Mouse (Mus musculus) liver, embryonic 14.5 days (tissue): ENCODE data around the gene Gm973. TPM values are rescaled to one million over a fixed set of nuclear protein-coding genes. Genes with fewer than 3 reads are reported as not detected.

Experiments used
- ATAC-seq: fragments of 200-750 bp; cut with Nextera tagmentation; 2 replicates; pipeline ENCODE4 v1.8.0; 2017; ENCODE audit warnings: moderate number of reproducible peaks, mild to moderate bottlenecking, moderate library complexity; ENCODE audit not compliant: insufficient read depth
- DNase-seq, 3 experiments: peaks; one replicate each; pipeline ENCODE4 v3.0.0-alpha.2; 2012 to 2013; ENCODE audit warnings: low read depth in 3 of 3, low spot score in 3 of 3
- H3K27ac ChIP-seq: fragments of 300-500 bp; sonication (generic); 2 replicates; pipeline ENCODE4 v1.5.1; 2014; ENCODE audit warnings: moderate library complexity, mild to moderate bottlenecking, control low read depth, inconsistent platforms
- H3K27me3 ChIP-seq: fragments of 300-500 bp; sonication (generic); 2 replicates; pipeline ENCODE4 v1.6.1; 2014; ENCODE audit warnings: mild to moderate bottlenecking, low read length, moderate library complexity; ENCODE audit not compliant: control insufficient read depth, insufficient read depth
- H3K36me3 ChIP-seq: fragments of 300-500 bp; sonication (generic); replicated peaks from 2 replicates; pipeline ENCODE4 v1.6.1; 2014; ENCODE audit warnings: low read depth; ENCODE audit not compliant: control insufficient read depth, insufficient read depth
- H3K4me1 ChIP-seq, 2 experiments: fragments of 200-500 bp in 1 of 2; fragments of 300-500 bp in 1 of 2; sonication (generic) in 1 of 2; replicated peaks; 2 replicates each; pipeline ENCODE4 v1.6.1; 2012 to 2014; ENCODE audit warnings: antibody characterized with exemption in 1 of 2, inconsistent platforms in 1 of 2, low read length in 1 of 2; ENCODE audit not compliant: control insufficient read depth in 2 of 2, insufficient read depth in 2 of 2
- H3K4me2 ChIP-seq: fragments of 300-500 bp; sonication (generic); 2 replicates; pipeline ENCODE4 v1.6.1; 2014; ENCODE audit warnings: low read depth, mild to moderate bottlenecking, control low read depth, moderate library complexity
- H3K4me3 ChIP-seq, 2 experiments: fragments of 200-500 bp in 1 of 2; fragments of 300-500 bp in 1 of 2; sonication (generic) in 1 of 2; 2 replicates each; pipeline ENCODE4 v1.5.1; 2012 to 2014; ENCODE audit warnings: low read depth in 2 of 2, low read length in 2 of 2, mild to moderate bottlenecking in 2 of 2, control low read depth in 1 of 2, inconsistent platforms in 1 of 2, moderate library complexity in 1 of 2; ENCODE audit not compliant: insufficient read depth in 1 of 2
- H3K9ac ChIP-seq: fragments of 300-500 bp; sonication (generic); replicated peaks from 2 replicates; pipeline ENCODE4 v1.6.1; 2014; ENCODE audit warnings: mild to moderate bottlenecking, control low read depth, moderate library complexity
- H3K9me3 ChIP-seq: fragments of 300-500 bp; sonication (generic); 2 replicates; pipeline ENCODE4 v1.6.1; 2016; ENCODE audit warnings: low read length, mixed read lengths; ENCODE audit not compliant: control insufficient read depth
- CTCF ChIP-seq: IDR thresholded peaks from 2 replicates; pipeline ENCODE4 v1.5.1; 2016; ENCODE audit warnings: antibody characterized with exemption, low read depth, control low read depth
- EP300 ChIP-seq: IDR thresholded peaks from 2 replicates; pipeline ENCODE4 v1.6.1; 2016; ENCODE audit warnings: antibody characterized with exemption, low read depth
- WGBS: fragments of 180-500 bp; shearing (Covaris S2); extraction: QIAGEN DNeasy Blood & Tissue Kit; methylation state at CpG from one replicate; pipeline ENCODE4 v1.1.7; 2014; ENCODE audit not compliant: insufficient replicate concordance; 5-methylcytosine and 5-hydroxymethylcytosine counted together
- polyA plus RNA-seq, 2 experiments: library from polyadenylated mRNA; depleted of rRNA in 1 of 2; stranded (reverse) in 1 of 2; unstranded in 1 of 2; fragments of >200 nt; fragmentation: Nextera tagmentation in 1 of 2; extraction: Ambion mirVana in 1 of 2; gene quantifications; 2 replicates each; pipeline versions ENCODE4 v1.2.1 to v1.2.3; 2012 to 2014

The Gm973 gene
- polyA plus RNA-seq (2012; rRNA removed) = 0.03 and 0.05 TPM in 2 replicates
- not detected in 2 replicates for polyA plus RNA-seq (2014; fragmentation: Nextera tagmentation; extraction: Ambion mirVana)

GRCm38 (mm10) chr1:59516026-59516917, at the start of gene Gm973:
Gene Gm973 (plus strand): TSS chr1:59516264.
- Histone ChIP-seq H3K9me3 (no peaks in the 10 kb centered on the region), H3K4me2 (no peak within 1 kb of the TSS), H3K27ac (no peak within 1 kb of the TSS), H3K4me3 (peak within 1 kb of the TSS in 1 of 2 experiments; percentile 14; a peak in 1 of 4 replicates), H3K9ac (no peak within 1 kb of the TSS), H3K4me1 (peaks cover 0 to 6% of the 10 kb centered on the region in 2 experiments; a peak in 1 of 4 replicates), H3K27me3 (no peaks in the 10 kb centered on the region), H3K36me3 (no peaks in the 10 kb centered on the region)
- 13% methylated on average over 25 of the region's 25 CpGs for WGBS
- TF ChIP-seq CTCF (no peak), EP300 (no peak)
- ATAC-seq (no peak), DNase-seq (no peak)

- no peaks in the 10 kb centered on the region; a peak in 1 of 4 replicates for H3K4me1 ChIP-seq
- no peak for TF ChIP-seq CTCF
- TF ChIP-seq EP300 = no peak
- no peak overlapping the region for H3K27ac ChIP-seq
- ATAC-seq (no peak), DNase-seq (no peak)
- no peaks in the 10 kb centered on the region for H3K9me3 ChIP-seq
- no peak overlapping the region for H3K4me3 ChIP-seq
- no peaks in the 10 kb centered on the region for H3K36me3 ChIP-seq
- 61% methylated on average over 4 of the region's 4 CpGs for WGBS
- no peak overlapping the region for H3K4me2 ChIP-seq
- H3K9ac ChIP-seq = no peak overlapping the region
- H3K27me3 ChIP-seq = no peaks in the 10 kb centered on the region
Observed at GRCm38 (mm10) chr1:59469170-59469569, 46.9 kb upstream of the Gm973 start.

GRCm38 (mm10) chr1:59470766-59471165, 45.3 kb upstream of the Gm973 start:
- no peaks in the 10 kb centered on the region for H3K27me3 ChIP-seq
- no peak for TF ChIP-seq EP300
- TF ChIP-seq CTCF = no peak
- H3K36me3 ChIP-seq = no peaks in the 10 kb centered on the region
- H3K4me1 ChIP-seq = peaks cover 0 to 3% of the 10 kb centered on the region in 2 experiments; a peak in 2 of 4 replicates
- no peaks in the 10 kb centered on the region for H3K9me3 ChIP-seq
- no peak overlapping the region for H3K4me2 ChIP-seq
- no peak overlapping the region for H3K9ac ChIP-seq
- H3K4me3 ChIP-seq = no peak overlapping the region
- 60% methylated on average over 4 of the region's 4 CpGs for WGBS
- DNase-seq (no peak), ATAC-seq (no peak)
- H3K27ac ChIP-seq = no peak overlapping the region

GRCm38 (mm10) chr1:59472368-59473180, 43.5 kb upstream of the Gm973 start:
- H3K27ac ChIP-seq = no peak overlapping the region
- H3K27me3 ChIP-seq = no peaks in the 10 kb centered on the region
- no peaks in the 10 kb centered on the region for H3K36me3 ChIP-seq
- H3K9ac ChIP-seq = no peak overlapping the region
- WGBS = 22% methylated on average over 9 of the region's 11 CpGs
- TF ChIP-seq CTCF = no peak
- no peak for TF ChIP-seq EP300
- H3K4me1 ChIP-seq = peaks cover 0 to 3% of the 10 kb centered on the region in 2 experiments; a peak in 2 of 4 replicates
- no peak overlapping the region for H3K4me3 ChIP-seq
- ATAC-seq (no peak), DNase-seq (no peak)
- no peak overlapping the region for H3K4me2 ChIP-seq
- no peaks in the 10 kb centered on the region for H3K9me3 ChIP-seq

GRCm38 (mm10) chr1:59473181-59473555, 42.9 kb upstream of the Gm973 start:
- ATAC-seq (no peak), DNase-seq (no peak)
- Histone ChIP-seq H3K27me3 (no peaks in the 10 kb centered on the region), H3K36me3 (no peaks in the 10 kb centered on the region), H3K4me3 (no peak overlapping the region), H3K9me3 (no peaks in the 10 kb centered on the region), H3K4me2 (no peak overlapping the region), H3K27ac (no peak overlapping the region), H3K4me1 (peaks cover 0 to 3% of the 10 kb centered on the region in 2 experiments; a peak in 2 of 4 replicates), H3K9ac (no peak overlapping the region)
- WGBS = 38% methylated on average over 4 of the region's 4 CpGs
- TF ChIP-seq EP300 = no peak
